Mouse (Mus musculus) E14TG2a.4 (cell line): ENCODE measurements around the gene Kcnip1.

Experiments used
- CTCF ChIP-seq: conservative IDR thresholded peaks from 2 replicates; pipeline ENCODE4 v1.5.1; 2014; ENCODE audit warnings: low read length
- NANOG ChIP-seq: IDR thresholded peaks from 2 replicates; pipeline ENCODE4 v1.6.1; 2014; ENCODE audit warnings: borderline replicate concordance, low read length, mixed read lengths
- POU5F1 ChIP-seq: IDR thresholded peaks from 2 replicates; pipeline ENCODE4 v1.6.1; 2014; ENCODE audit warnings: low read length, borderline replicate concordance

DNA sequence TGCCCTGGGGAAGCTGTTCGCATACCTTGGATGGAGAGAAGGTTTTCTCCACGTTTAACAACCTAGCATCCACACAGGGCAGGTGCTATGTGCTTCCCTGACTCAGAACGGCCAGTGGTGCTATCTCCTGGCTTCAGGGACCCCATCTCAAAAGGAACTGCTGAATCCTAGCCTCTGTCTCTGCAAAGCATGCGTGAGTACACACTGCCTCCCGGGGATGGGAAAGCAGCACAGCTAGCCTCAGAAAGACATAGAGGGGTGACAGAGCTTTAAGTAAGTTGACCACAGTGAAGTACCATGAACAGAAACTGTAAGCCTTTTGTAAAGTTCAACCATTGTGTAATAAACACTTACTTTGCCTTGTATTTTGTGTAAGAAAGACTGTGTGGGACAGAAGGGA lies 544 bp upstream of the Kcnip1 start:
- no peak for TF ChIP-seq CTCF
- TF ChIP-seq NANOG = no peak
- TF ChIP-seq POU5F1 = no peak
